Mouse (Mus musculus) midbrain, embryonic 11.5 days (tissue): Measurements from ENCODE around the gene Mettl22. TPM values are rescaled to one million over a fixed set of nuclear protein-coding genes. Genes with fewer than 3 reads are reported as not detected.

Experiments used
- ATAC-seq: fragments of 200-750 bp; cut with Nextera tagmentation; 2 replicates; pipeline ENCODE4 v1.8.0; 2017; ENCODE audit warnings: moderate TSS enrichment, moderate library complexity; ENCODE audit not compliant: low FRiP score
- DNase-seq: peaks from one replicate; pipeline ENCODE4 v3.0.0; 2015; ENCODE audit warnings: low spot score; ENCODE audit errors: missing footprints
- H3K27ac ChIP-seq: fragments of 300-500 bp; sonication (generic); 2 replicates; pipeline ENCODE4 v1.5.1; 2014; ENCODE audit warnings: low read depth, low read length
- H3K27me3 ChIP-seq: fragments of 300-500 bp; sonication (generic); 2 replicates; pipeline ENCODE4 v1.6.1; 2014; ENCODE audit warnings: mild to moderate bottlenecking, low read length, moderate library complexity, mixed read lengths; ENCODE audit not compliant: control insufficient read depth, insufficient read depth
- H3K36me3 ChIP-seq: fragments of 300-500 bp; sonication (generic); 2 replicates; pipeline ENCODE4 v1.6.1; 2014; ENCODE audit warnings: mild to moderate bottlenecking, low read length, moderate library complexity, mixed read lengths; ENCODE audit not compliant: control insufficient read depth, insufficient read depth
- H3K4me1 ChIP-seq: fragments of 300-500 bp; sonication (generic); 2 replicates; pipeline ENCODE4 v1.6.1; 2014; ENCODE audit warnings: low read length; ENCODE audit not compliant: control insufficient read depth, insufficient read depth
- H3K4me2 ChIP-seq: fragments of 300-500 bp; sonication (generic); 2 replicates; pipeline ENCODE4 v1.6.1; 2014; ENCODE audit warnings: mild to moderate bottlenecking, moderate library complexity
- H3K4me3 ChIP-seq: fragments of 300-500 bp; sonication (generic); 2 replicates; pipeline ENCODE4 v1.5.1; 2014; ENCODE audit warnings: low read depth, low read length
- H3K9ac ChIP-seq: fragments of 300-500 bp; sonication (generic); 2 replicates; pipeline ENCODE4 v1.6.1; 2014; ENCODE audit warnings: low read length
- H3K9me3 ChIP-seq: fragments of 300-500 bp; sonication (generic); 2 replicates; pipeline ENCODE4 v1.6.1; 2016; ENCODE audit warnings: low read length; ENCODE audit not compliant: control insufficient read depth
- WGBS: fragments of 180-500 bp; shearing (Covaris S2); extraction: QIAGEN DNeasy Blood & Tissue Kit; methylation state at CpG from one replicate; pipeline ENCODE4 v1.1.7; 2014; 5-methylcytosine and 5-hydroxymethylcytosine counted together
- polyA plus RNA-seq: library from polyadenylated mRNA; unstranded; fragments of >200 nt; fragmentation: Nextera tagmentation; extraction: Ambion mirVana; gene quantifications from 2 replicates; pipeline ENCODE4 v1.2.1, GENCODE M21; 2014

The Mettl22 gene
- polyA plus RNA-seq, 1 experiment from 2014 or later: 24.3 TPM

- ATAC-seq (no peak), DNase-seq (no peak)
- no peaks in the 10 kb centered on the region for H3K9me3 ChIP-seq
- no peak overlapping the region for H3K27ac ChIP-seq
- no peaks in the 10 kb centered on the region for H3K27me3 ChIP-seq
- WGBS: 77% methylated on average over 4 of the region's 4 CpGs
- no peak overlapping the region for H3K4me3 ChIP-seq
- H3K36me3 ChIP-seq: no peaks in the 10 kb centered on the region
- peaks cover 6% of the 10 kb centered on the region for H3K4me1 ChIP-seq
- H3K9ac ChIP-seq: no peak overlapping the region
- no peak overlapping the region for H3K4me2 ChIP-seq
Observed at GRCm38 (mm10) chr16:8521322-8521721, 50.7 kb downstream of the Mettl22 start.

GRCm38 (mm10) chr16:8523480-8524144, 53.0 kb downstream of the Mettl22 start:
- peaks cover 6% of the 10 kb centered on the region for H3K4me1 ChIP-seq
- no peak overlapping the region for H3K4me3 ChIP-seq
- WGBS: 43% methylated on average over 11 of the region's 11 CpGs
- no peaks in the 10 kb centered on the region for H3K36me3 ChIP-seq
- H3K27me3 ChIP-seq: no peaks in the 10 kb centered on the region
- DNase-seq (peak; percentile 86), ATAC-seq (peak; percentile 71; the same call in 1 of the 2 replicates)
- no peak overlapping the region for H3K4me2 ChIP-seq
- H3K9ac ChIP-seq: peak overlapping the region; percentile 20; the same call in 1 of the 2 replicates
- H3K9me3 ChIP-seq: no peaks in the 10 kb centered on the region
- no peak overlapping the region for H3K27ac ChIP-seq

- Histone ChIP-seq H3K4me1 (peaks cover 6% of the 10 kb centered on the region), H3K36me3 (no peaks in the 10 kb centered on the region), H3K27me3 (no peaks in the 10 kb centered on the region), H3K9me3 (no peaks in the 10 kb centered on the region), H3K27ac (no peak overlapping the region), H3K4me2 (no peak overlapping the region), H3K4me3 (no peak overlapping the region), H3K9ac (no peak overlapping the region; the same call in 1 of the 2 replicates)
- WGBS: 72% methylated on average over 16 of the region's 16 CpGs
- ATAC-seq (peak; percentile 11; the same call in 1 of the 2 replicates), DNase-seq (peak; percentile 84)
Observed at GRCm38 (mm10) chr16:8524163-8524847, 53.7 kb downstream of the Mettl22 start.

GRCm38 (mm10) chr16:8525293-8525692, 54.7 kb downstream of the Mettl22 start:
- 71% methylated on average over 3 of the region's 3 CpGs for WGBS
- ATAC-seq (no peak), DNase-seq (peak; percentile 57)
- H3K4me1 ChIP-seq: peaks cover 6% of the 10 kb centered on the region
- no peaks in the 10 kb centered on the region for H3K36me3 ChIP-seq
- no peak overlapping the region for H3K4me3 ChIP-seq
- no peak overlapping the region for H3K27ac ChIP-seq
- H3K27me3 ChIP-seq: no peaks in the 10 kb centered on the region
- H3K4me2 ChIP-seq: no peak overlapping the region
- H3K9me3 ChIP-seq: no peaks in the 10 kb centered on the region
- H3K9ac ChIP-seq: no peak overlapping the region

- H3K4me2 ChIP-seq: no peak overlapping the region
- H3K4me3 ChIP-seq: no peak overlapping the region
- no peaks in the 10 kb centered on the region for H3K36me3 ChIP-seq
- no peak overlapping the region for H3K9ac ChIP-seq
- H3K4me1 ChIP-seq: peaks cover 6% of the 10 kb centered on the region
- no peak overlapping the region for H3K27ac ChIP-seq
- DNase-seq (no peak), ATAC-seq (no peak)
- 83% methylated on average over 7 of the region's 7 CpGs for WGBS
- H3K9me3 ChIP-seq: no peaks in the 10 kb centered on the region
- H3K27me3 ChIP-seq: no peaks in the 10 kb centered on the region
Observed at GRCm38 (mm10) chr16:8525877-8526276, 55.3 kb downstream of the Mettl22 start.

GRCm38 (mm10) chr16:8529389-8529788, 58.8 kb downstream of the Mettl22 start:
- H3K36me3 ChIP-seq: no peaks in the 10 kb centered on the region
- H3K27me3 ChIP-seq: no peaks in the 10 kb centered on the region
- no peak for ATAC-seq
- WGBS: 83% methylated on average over 1 of the region's 1 CpGs
- no peak overlapping the region for H3K4me3 ChIP-seq
- H3K27ac ChIP-seq: no peak overlapping the region
- H3K4me2 ChIP-seq: no peak overlapping the region
- no peaks in the 10 kb centered on the region for H3K4me1 ChIP-seq
- no peak overlapping the region for H3K9ac ChIP-seq
- H3K9me3 ChIP-seq: no peaks in the 10 kb centered on the region
- DNase-seq: peak; percentile 39

GRCm38 (mm10) chr16:8530018-8530417, 59.4 kb downstream of the Mettl22 start:
- Histone ChIP-seq H3K27ac (no peak overlapping the region), H3K9ac (no peak overlapping the region), H3K36me3 (no peaks in the 10 kb centered on the region), H3K4me1 (no peaks in the 10 kb centered on the region), H3K27me3 (no peaks in the 10 kb centered on the region), H3K9me3 (no peaks in the 10 kb centered on the region), H3K4me3 (no peak overlapping the region), H3K4me2 (no peak overlapping the region)
- no peak for DNase-seq
- 89% methylated on average over 14 of the region's 14 CpGs for WGBS
- no peak for ATAC-seq

GRCm38 (mm10) chr16:8532461-8532860, 61.9 kb downstream of the Mettl22 start:
- no peaks in the 10 kb centered on the region for H3K36me3 ChIP-seq

GRCm38 (mm10) chr16:8532894-8533293, 62.3 kb downstream of the Mettl22 start:
- H3K4me3 ChIP-seq: no peak overlapping the region
- H3K9me3 ChIP-seq: no peaks in the 10 kb centered on the region
- no peak for ATAC-seq
- H3K4me1 ChIP-seq: no peaks in the 10 kb centered on the region
- H3K36me3 ChIP-seq: no peaks in the 10 kb centered on the region
- no peaks in the 10 kb centered on the region for H3K27me3 ChIP-seq
- peak; percentile 53 for DNase-seq
- no peak overlapping the region for H3K4me2 ChIP-seq
- 57% methylated on average over 7 of the region's 7 CpGs for WGBS
- H3K9ac ChIP-seq: no peak overlapping the region
- H3K27ac ChIP-seq: no peak overlapping the region

More at GRCm38 (mm10) chr16:8532461-8532860, 61.9 kb downstream of the Mettl22 start:
- H3K4me3 ChIP-seq: no peak overlapping the region
- H3K9me3 ChIP-seq: no peaks in the 10 kb centered on the region
- no peak overlapping the region for H3K27ac ChIP-seq
- DNase-seq (peak; percentile 35), ATAC-seq (no peak)
- H3K27me3 ChIP-seq: no peaks in the 10 kb centered on the region
- H3K4me1 ChIP-seq: no peaks in the 10 kb centered on the region
- H3K4me2 ChIP-seq: no peak overlapping the region
- 92% methylated on average over 9 of the region's 9 CpGs for WGBS
- no peak overlapping the region for H3K9ac ChIP-seq
